Mouse (Mus musculus): ENCODE measurements around the gene Adat3.

Gene Adat3

GRCm38 (mm10) chr10:80602698-80603325 lies at the start of gene Adat3, which contains the start of gene Scamp4:
Adat3 (plus strand) TSS chr10:80602880.
Scamp4 (plus strand) TSS chr10:80602872.
- peak; percentile 92 for DNase-seq (ENCODE audit: low spot score)

GRCm38 (mm10) chr10:80553575-80553974 lies 49.1 kb upstream of the Adat3 start:
- DNase-seq (ENCODE audit: low spot score), result no peak

- no peak for DNase-seq (ENCODE audit: low spot score)
Measured at GRCm38 (mm10) chr10:80553997-80554396, 48.7 kb upstream of the Adat3 start.

- peak; percentile 86 for DNase-seq (ENCODE audit: low spot score)
Measured at GRCm38 (mm10) chr10:80557346-80557965, 45.2 kb upstream of the Adat3 start.

GRCm38 (mm10) chr10:80559431-80559830 lies 43.2 kb upstream of the Adat3 start:
- no peak for DNase-seq (ENCODE audit: low spot score)

GRCm38 (mm10) chr10:80560621-80561020 lies 42.1 kb upstream of the Adat3 start:
- DNase-seq (ENCODE audit: low spot score), result peak; percentile 55

- DNase-seq (ENCODE audit: low spot score), result peak; percentile 95
Measured at GRCm38 (mm10) chr10:80561116-80561944, 41.4 kb upstream of the Adat3 start, which contains the start of gene Rexo1. Rexo1 (minus strand) TSS chr10:80561560.

- peak; percentile 75 for DNase-seq (ENCODE audit: low spot score)
Measured at GRCm38 (mm10) chr10:80566375-80567092, 36.1 kb upstream of the Adat3 start.

- no peak for DNase-seq (ENCODE audit: low spot score)
Measured at GRCm38 (mm10) chr10:80568876-80569275, 33.8 kb upstream of the Adat3 start.

- no peak for DNase-seq (ENCODE audit: low spot score)
Measured at GRCm38 (mm10) chr10:80569664-80570066, 33.0 kb upstream of the Adat3 start.

GRCm38 (mm10) chr10:80570419-80570818 lies 32.3 kb upstream of the Adat3 start:
- DNase-seq (ENCODE audit: low spot score), result no peak

- DNase-seq (ENCODE audit: low spot score), result no peak
Measured at GRCm38 (mm10) chr10:80570871-80571836, 31.5 kb upstream of the Adat3 start.

GRCm38 (mm10) chr10:80572477-80572876 lies 30.2 kb upstream of the Adat3 start:
- no peak for DNase-seq (ENCODE audit: low spot score)

GRCm38 (mm10) chr10:80573944-80574343 lies 28.7 kb upstream of the Adat3 start:
- DNase-seq (ENCODE audit: low spot score), result no peak

- no peak for DNase-seq (ENCODE audit: low spot score)
Measured at GRCm38 (mm10) chr10:80574896-80575295, 27.8 kb upstream of the Adat3 start.

- no peak for DNase-seq (ENCODE audit: low spot score)
Measured at GRCm38 (mm10) chr10:80575925-80576324, 26.8 kb upstream of the Adat3 start.

GRCm38 (mm10) chr10:80576351-80577194 lies 26.1 kb upstream of the Adat3 start:
- DNase-seq (ENCODE audit: low spot score), result peak; percentile 39

- DNase-seq (ENCODE audit: low spot score), result peak; percentile 96
Measured at GRCm38 (mm10) chr10:80577195-80578130, 25.2 kb upstream of the Adat3 start, which contains the start of gene Klf16. Klf16 (minus strand) TSS chr10:80577321.

All from adipocyte (in vitro differentiated cells).